Mouse (Mus musculus) spleen, adult 2 months (tissue): ENCODE results near the gene Ankrd52.

ENCODE experiments used
- CTCF ChIP-seq: fragments of 200-500 bp; IDR thresholded peaks from 2 replicates; pipeline ENCODE4 v1.5.1; 2011; ENCODE audit warnings: mild to moderate bottlenecking, inconsistent platforms; ENCODE audit not compliant: insufficient read depth, insufficient read length, insufficient replicate concordance; ENCODE audit errors: extremely low read depth
- POLR2A ChIP-seq: fragments of 200-500 bp; IDR thresholded peaks from 2 replicates; pipeline ENCODE4 v1.6.1; 2011; ENCODE audit warnings: low read depth, low read length, inconsistent platforms

- no peak for TF ChIP-seq CTCF
- TF ChIP-seq POLR2A: no peak
Measured at GRCm38 (mm10) chr10:128372989-128373748, 3.7 kb upstream of the Ankrd52 start.
